Mouse (Mus musculus): ENCODE results near the gene Nell1.

The Nell1 gene

GRCm38 (mm10) chr7:50549572-50549971 lies 574.9 kb downstream of the Nell1 start:
- no peak for DNase-seq (ENCODE audit: low spot score)

- no peak for DNase-seq (ENCODE audit: low spot score)
Measured at GRCm38 (mm10) chr7:50551426-50551825, 576.8 kb downstream of the Nell1 start.

GRCm38 (mm10) chr7:50562708-50563107 lies 588.0 kb downstream of the Nell1 start:
- DNase-seq (ENCODE audit: low spot score): no peak

GRCm38 (mm10) chr7:50573841-50574240 lies 599.2 kb downstream of the Nell1 start:
- DNase-seq (ENCODE audit: low spot score): no peak

- DNase-seq (ENCODE audit: low spot score): no peak
Measured at GRCm38 (mm10) chr7:50588642-50589424, 614.2 kb downstream of the Nell1 start.

GRCm38 (mm10) chr7:50598890-50599289 lies 624.2 kb downstream of the Nell1 start, which contains the start of gene 4933405O20Rik:
Gene 4933405O20Rik, plus strand, starts transcription at chr7:50599190.
- DNase-seq (ENCODE audit: low spot score): no peak

- DNase-seq (ENCODE audit: low spot score): no peak
Measured at GRCm38 (mm10) chr7:50614101-50614500, 639.4 kb downstream of the Nell1 start.

- DNase-seq (ENCODE audit: low spot score): no peak
Measured at GRCm38 (mm10) chr7:50629186-50629585, 654.5 kb downstream of the Nell1 start.

- no peak for DNase-seq (ENCODE audit: low spot score)
Measured at GRCm38 (mm10) chr7:50633147-50633546, 658.5 kb downstream of the Nell1 start.

GRCm38 (mm10) chr7:50672266-50672665 lies 697.6 kb downstream of the Nell1 start:
- DNase-seq (ENCODE audit: low spot score): no peak

- DNase-seq (ENCODE audit: low spot score): no peak
Measured at GRCm38 (mm10) chr7:50675444-50675843, 700.8 kb downstream of the Nell1 start.

- DNase-seq (ENCODE audit: low spot score): no peak
Measured at GRCm38 (mm10) chr7:50677511-50677910, 702.8 kb downstream of the Nell1 start.

GRCm38 (mm10) chr7:50686337-50686736 lies 711.7 kb downstream of the Nell1 start:
- no peak for DNase-seq (ENCODE audit: low spot score)

- no peak for DNase-seq (ENCODE audit: low spot score)
Measured at GRCm38 (mm10) chr7:50725166-50725565, 750.5 kb downstream of the Nell1 start.

- no peak for DNase-seq (ENCODE audit: low spot score)
Measured at GRCm38 (mm10) chr7:50730951-50731350, 756.3 kb downstream of the Nell1 start.

- DNase-seq (ENCODE audit: low spot score): no peak
Measured at GRCm38 (mm10) chr7:50755516-50755915, 780.9 kb downstream of the Nell1 start.

GRCm38 (mm10) chr7:50756409-50756808 lies 781.7 kb downstream of the Nell1 start:
- no peak for DNase-seq (ENCODE audit: low spot score)

- no peak for DNase-seq (ENCODE audit: low spot score)
Measured at GRCm38 (mm10) chr7:50773516-50773915, 798.9 kb downstream of the Nell1 start.

GRCm38 (mm10) chr7:50781105-50781504 lies 806.4 kb downstream of the Nell1 start:
- DNase-seq (ENCODE audit: low spot score): no peak

- DNase-seq (ENCODE audit: low spot score): no peak
Measured at GRCm38 (mm10) chr7:50783652-50784051, 809.0 kb downstream of the Nell1 start.

- no peak for DNase-seq (ENCODE audit: low spot score)
Measured at GRCm38 (mm10) chr7:50826180-50826579, 851.5 kb downstream of the Nell1 start.

- no peak for DNase-seq (ENCODE audit: low spot score)
Measured at GRCm38 (mm10) chr7:50832799-50833198, 858.1 kb downstream of the Nell1 start.

GRCm38 (mm10) chr7:50842646-50843045 lies 868.0 kb downstream of the Nell1 start:
- no peak for DNase-seq (ENCODE audit: low spot score)

- no peak for DNase-seq (ENCODE audit: low spot score)
Measured at GRCm38 (mm10) chr7:50847921-50848320, 873.3 kb downstream of the Nell1 start.
